Mouse (Mus musculus) kidney, postnatal 36 days (tissue): ENCODE data around the gene Anks1b.

Experiments used
- DNase-seq, 2 experiments: peaks; one replicate each; pipeline ENCODE4 v3.0.0; 2021 to 2022; ENCODE audit warnings: mixed read lengths in 2 of 2

The Anks1b gene

DNA sequence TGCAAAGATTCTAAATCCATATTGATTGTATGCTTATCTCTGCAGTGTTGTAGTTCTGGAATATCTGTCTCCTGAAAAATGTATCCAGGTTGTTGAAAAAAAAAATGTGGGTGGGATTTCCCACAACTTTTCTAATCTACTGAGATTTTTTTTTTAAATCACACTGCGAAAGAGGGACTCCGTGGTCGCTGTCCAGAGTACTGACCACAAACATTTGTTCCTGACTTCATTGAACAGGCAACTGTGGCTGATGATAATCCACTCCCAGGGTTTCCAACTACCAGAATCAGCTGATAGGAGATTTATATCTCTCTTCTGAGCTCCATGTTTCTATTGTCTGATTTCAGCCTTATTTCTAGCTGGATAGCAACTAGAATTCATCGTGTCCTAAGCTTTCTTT, 950.1 kb downstream of the Anks1b start:
- peak; percentile 1 to 50 for DNase-seq

DNA sequence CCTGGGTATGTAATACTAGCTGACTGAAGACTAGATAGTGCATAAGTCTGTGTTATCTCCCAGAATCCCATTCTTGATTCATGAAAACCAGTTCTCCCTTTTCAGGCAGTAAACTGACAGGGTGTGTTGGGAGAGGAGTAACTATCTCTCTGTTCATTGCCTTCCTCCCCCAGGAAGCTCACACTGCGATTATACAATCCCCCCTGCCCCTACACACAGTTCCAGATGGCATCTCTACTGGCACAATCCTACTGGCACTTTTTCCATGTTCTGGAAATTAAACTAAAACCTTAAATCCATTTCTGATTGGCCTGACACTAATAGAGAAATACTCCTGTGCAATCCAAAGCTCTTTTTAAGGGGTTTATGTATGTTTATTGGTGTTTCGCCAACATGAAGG, 951.4 kb downstream of the Anks1b start:
- DNase-seq: no peak

- peak in 1 of 2 experiments; percentile 48 for DNase-seq
Observed at GRCm38 (mm10) chr10:90826939-90827338, 953.6 kb downstream of the Anks1b start.

DNA sequence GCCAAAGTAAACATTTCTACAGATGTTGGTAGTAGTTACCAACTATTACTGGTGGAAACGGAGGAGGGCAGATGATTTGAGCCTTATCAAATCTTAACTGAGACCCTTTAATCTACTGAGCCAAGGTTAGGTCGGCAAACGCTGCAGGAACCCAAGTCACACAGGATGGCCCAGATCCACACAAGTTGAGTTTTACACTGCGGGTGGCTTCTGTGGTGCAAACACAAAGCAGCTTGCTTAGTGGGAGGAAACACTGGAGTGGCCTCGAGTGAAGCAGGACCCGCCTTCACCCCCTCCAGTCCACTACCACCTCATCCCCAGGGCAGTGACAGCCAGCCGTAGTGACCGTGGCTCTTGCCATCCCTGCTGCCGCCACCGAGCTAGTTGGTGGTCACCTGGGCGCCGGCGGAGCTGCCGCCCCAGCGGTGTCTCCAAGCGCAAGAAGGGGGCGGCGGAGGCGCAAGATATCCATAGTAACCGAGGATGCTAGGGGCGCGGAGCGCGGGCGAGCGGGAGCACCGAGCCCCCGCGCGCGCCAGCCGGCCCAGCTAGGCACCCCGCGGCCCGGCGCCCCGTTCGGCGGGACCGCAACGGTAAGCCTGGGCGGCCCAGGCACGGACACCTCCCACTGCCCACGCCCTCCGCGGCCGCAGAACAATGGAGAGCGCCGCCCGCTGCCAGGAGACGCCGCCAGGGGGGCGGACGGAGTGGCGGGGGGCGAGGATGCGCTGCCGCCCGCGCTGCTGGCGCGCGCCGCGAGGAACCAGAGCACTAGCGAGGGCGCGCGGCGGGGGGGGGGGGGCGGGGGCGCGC, 955.5 kb downstream of the Anks1b start:
- DNase-seq: no peak

- no peak for DNase-seq
Observed at GRCm38 (mm10) chr10:90829394-90830267, 956.3 kb downstream of the Anks1b start.

DNA sequence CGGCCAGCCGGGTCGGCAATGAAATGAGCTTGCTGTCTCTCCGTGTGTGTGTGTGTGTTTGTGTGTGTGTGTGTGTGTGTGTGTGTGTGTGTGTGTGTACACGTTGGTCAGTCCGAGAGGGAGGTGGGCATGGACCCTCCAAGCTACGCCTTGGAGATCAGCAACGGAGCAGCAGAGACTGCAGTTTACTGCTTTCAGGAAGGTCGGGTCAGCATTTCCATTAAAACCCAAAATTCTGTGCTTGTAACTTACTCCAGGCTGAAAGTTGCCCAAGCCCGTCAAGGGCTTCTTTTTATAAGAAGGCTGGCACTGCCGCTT, 956.9 kb downstream of the Anks1b start:
- DNase-seq: no peak

- no peak for DNase-seq
Observed at GRCm38 (mm10) chr10:90830591-90831287, 957.4 kb downstream of the Anks1b start.

GRCm38 (mm10) chr10:90831288-90831626, 957.9 kb downstream of the Anks1b start:
- DNase-seq: no peak

- DNase-seq: no peak
Observed at GRCm38 (mm10) chr10:90834306-90834705, 961.0 kb downstream of the Anks1b start.

DNA sequence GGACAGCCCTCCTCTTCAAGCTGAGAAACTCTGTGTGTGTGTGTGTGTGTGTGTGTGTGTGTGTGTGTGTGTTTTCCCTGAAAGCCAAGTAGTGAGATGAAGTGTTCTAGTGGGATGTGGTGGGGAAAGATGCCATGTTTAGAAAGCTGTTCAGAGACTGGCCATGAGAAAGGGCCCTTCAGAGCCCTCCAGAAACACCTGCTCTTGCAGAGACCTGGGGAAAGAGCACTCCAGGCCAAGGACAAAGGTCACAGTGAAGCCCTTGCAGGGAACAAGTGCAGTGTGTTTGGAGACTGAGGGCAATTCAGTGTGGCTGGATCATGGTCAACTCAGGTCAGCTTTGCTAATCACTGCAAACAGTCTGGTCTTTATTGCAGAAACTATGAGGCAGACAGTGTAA, 961.9 kb downstream of the Anks1b start:
- DNase-seq: no peak

DNA sequence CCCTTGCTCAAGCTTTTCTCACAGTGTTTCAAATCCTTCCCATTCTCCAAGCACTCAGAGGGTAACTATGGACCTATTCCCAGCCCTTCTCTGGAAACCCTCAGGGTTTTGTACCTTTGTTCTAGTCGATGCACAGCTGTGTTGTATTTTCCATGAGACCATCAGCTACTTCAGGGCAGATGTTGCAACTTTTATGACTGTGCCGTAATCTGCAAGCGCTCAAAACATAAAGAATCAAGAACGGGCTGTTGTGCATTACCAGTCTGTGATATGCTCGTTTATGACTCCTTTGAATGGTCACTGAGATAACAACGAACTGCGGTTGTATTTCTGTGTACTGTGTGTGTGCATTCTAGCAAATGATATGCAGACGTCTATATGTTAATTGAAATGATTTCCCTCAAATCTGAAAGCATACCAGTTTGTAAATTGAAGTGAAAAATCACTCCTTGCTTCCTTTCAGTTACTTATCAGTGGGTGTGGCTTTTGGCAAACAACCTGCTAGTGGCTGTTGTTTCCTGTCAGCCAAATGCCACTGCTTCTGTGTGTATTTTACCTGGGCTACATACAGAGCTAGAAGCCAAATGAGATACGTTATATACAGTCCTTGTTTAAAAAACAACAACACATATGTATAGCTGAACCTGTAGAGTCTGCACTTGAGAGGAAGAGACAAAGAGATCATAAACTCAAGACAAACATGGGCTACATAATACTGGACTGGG, 966.5 kb downstream of the Anks1b start:
- DNase-seq: no peak

- no peak for DNase-seq
Observed at GRCm38 (mm10) chr10:90842398-90842797, 969.1 kb downstream of the Anks1b start.

DNA sequence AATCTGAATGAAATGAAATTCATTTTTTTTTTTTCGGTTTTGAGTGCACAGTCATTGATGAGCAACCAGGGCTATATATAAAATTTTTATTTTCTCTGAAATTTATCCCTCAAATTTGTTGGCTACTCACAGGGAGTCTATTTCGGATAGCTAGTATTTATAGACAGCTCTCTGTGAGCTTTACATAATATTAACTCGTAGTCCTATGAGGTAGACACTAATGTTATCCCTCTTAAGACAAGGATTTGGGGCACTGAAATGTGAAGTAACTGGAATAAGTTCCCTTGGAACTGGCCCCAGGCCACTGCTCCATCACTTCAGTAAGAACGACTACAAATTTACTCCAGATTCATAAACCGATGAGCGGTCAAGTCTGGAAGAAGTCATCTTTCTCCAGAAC, 977.8 kb downstream of the Anks1b start:
- no peak for DNase-seq

DNA sequence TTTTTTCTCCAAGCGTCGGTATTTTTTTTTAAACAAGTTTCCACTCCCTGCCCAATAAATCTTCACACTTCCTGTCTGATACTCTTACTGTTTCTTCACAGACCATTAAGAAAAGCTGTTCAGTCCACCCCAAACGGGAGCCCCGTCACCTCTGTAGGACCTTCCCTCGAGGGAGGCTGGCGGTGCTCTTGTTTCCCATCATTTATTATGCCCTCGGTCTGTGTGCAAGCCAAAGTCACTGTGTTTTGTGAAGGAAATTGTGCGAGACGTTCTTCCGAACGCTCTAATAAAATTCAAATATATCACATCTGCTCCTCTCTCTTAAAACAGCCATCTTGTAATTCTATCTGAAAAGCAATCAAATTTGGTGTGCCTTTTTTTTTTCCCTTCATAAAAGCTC, 978.7 kb downstream of the Anks1b start:
- no peak for DNase-seq

DNA sequence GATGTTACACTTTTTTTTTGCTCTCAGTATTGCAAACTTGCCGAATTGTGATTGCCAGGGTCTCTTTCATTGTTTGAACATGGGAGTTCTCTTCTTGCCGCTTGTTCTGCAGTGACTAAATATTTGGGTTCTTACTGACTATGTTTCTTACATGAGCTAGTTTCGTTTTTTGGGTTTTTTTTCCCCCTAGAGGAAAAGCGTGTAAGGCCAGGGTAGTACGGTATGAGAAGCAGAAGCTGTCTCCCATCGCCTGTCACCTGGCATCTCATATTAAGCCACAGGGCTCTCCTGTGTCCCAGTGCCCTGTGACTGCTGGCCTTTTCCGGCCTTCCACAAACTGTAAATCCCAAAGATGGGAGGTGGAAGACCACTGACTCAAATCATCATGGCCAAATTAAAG, 979.1 kb downstream of the Anks1b start:
- DNase-seq: no peak

DNA sequence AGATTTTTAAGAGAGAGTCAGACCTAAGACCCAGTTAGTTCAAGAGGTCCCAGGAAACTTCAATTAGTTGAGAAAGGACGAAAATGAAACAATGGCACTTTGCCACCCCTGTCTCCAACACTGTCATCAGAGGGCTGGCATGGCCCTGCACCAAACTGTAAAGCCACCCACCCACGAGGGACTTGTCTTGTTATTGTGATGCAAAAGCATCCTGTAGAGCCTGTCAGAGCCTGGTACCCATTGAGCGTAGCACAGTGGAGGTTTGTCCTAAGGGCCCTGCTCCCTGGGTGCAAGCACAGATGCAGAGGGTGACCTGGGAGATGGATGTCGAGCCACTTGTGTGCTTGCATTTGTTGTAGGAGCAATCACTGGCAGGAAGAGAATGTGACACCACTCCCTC, 983.4 kb downstream of the Anks1b start:
- no peak for DNase-seq

GRCm38 (mm10) chr10:90859665-90860523, 986.6 kb downstream of the Anks1b start:
- DNase-seq: no peak

DNA sequence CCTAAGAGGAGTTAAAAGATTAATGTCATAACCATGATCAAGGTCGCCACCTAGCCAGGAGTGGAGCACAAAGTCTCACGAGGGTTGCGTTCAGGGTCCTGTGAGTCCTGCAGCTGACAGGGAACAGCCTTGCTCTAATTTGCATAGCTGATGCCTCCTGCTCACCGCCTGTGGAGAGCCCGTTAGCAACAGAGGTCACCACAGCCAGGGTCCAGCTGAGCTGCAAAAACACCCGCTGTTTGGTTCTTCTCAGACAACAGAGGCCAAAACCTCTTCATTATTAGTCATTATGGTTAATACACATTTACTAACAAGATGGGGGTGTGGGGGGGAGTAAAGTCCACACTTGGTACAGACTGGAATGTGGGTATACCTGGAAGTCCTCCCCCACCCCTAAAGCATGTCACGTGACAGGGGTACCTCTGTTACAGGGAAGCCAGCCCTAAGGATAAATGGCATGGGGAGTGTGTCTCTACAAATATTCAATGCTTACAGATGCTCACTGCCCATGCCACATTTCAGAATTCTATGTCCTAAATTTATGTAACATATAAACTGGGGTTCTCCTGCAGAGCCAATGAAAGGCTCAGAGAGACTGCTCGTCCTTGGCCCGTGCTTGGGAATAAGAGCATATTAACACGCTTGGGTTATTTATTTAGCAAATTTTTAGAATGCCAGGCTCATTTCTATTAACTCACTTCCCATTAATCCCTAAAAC, 990.7 kb downstream of the Anks1b start:
- peak; percentile 21 to 56 for DNase-seq

DNA sequence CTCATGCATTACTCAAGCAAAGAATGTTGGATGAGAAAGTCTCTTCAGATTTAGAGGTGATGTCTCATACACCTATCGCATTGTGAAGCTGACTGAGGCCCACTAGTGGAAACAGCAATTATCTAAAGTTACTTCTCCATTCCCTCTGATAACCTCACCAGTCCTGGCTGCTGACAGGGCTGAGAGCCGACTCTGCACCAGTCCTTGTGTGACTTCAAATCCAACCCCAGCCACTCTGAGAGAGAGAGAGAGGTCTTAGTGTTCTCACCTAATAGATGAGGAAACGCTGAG, 991.2 kb downstream of the Anks1b start:
- DNase-seq: peak in 1 of 2 experiments; percentile 14

DNA sequence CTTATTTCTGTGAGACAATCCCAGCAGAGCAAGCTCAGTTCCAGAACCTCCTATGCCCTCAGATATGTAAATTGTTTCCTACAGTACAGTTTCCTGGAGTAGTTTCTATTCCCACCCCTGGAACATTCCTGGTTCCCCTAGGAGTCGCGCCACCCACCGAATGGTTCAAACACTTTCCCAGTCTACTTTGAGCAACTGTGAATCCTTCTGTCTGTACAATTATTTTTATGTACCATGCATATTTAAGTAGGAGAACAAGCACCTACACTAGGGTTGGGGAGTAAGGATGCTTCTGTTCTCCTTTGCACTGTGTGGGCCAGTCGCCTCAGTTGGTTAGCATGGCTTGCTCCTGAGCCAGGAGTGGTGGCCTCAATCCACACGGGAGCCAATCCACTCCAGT, 999.9 kb downstream of the Anks1b start:
- no peak for DNase-seq

- DNase-seq: peak in 1 of 2 experiments; percentile 27
Observed at GRCm38 (mm10) chr10:90874166-90874565, 1000.9 kb downstream of the Anks1b start.
